Mouse (Mus musculus) cerebellum, adult (tissue): ENCODE data around the gene Lrrc17.

Source experiments
- ATAC-seq: cut with Nextera tagmentation; 2 replicates; pipeline ENCODE4 v1.9.2; 2017; ENCODE audit warnings: mild to moderate bottlenecking, moderate library complexity, mixed read lengths; ENCODE audit not compliant: insufficient number of reproducible peaks, low FRiP score, low TSS enrichment

Lrrc17 gene

DNA sequence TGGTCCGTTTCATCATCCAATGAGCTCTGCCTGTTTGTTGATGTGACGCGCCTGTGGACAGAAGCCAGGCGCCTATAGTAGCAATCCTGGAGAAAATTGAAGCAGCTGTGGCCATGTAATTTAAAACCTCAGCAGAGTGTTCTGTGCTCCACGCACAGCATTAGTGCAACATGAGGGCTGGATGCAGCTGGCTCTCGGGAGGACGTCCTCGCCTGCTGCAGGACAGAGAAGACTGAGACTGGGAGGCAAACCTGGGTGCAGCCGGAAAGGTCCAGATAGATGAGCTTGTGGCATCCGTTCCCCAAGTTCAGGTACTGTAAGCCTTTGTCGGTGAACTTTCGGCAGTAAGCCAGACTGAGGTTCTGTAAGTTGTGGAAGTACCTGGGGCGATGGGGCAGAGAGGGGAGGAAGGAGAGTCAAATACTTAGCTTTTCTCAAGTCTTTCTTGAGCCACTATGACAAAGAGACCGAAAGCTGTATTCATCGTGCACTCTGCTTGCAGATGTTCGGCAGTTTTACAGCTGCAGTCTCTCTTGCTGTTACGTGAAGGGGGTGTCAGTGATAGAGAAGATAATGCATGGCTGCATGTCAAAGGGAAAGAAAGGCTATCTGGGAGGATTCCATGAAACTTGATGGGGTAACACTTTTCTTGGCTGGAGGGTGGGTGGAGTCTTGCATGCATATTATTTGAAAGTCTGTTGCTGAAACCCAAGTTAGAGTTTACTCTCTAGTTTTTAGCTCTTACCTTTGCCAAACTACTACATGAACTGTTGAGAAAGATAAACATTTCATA lies at the start of gene Lrrc17:
TSS of gene Lrrc17 (plus strand) at position 151 of the 793 bp plus-strand sequence.
- no peak for ATAC-seq

- ATAC-seq = no peak
Measured at GRCm38 (mm10) chr5:21494781-21495180, 48.6 kb upstream of the Lrrc17 start.

- ATAC-seq = no peak
Measured at GRCm38 (mm10) chr5:21496321-21496720, 47.0 kb upstream of the Lrrc17 start.

GRCm38 (mm10) chr5:21496881-21497280 lies 46.5 kb upstream of the Lrrc17 start:
- ATAC-seq = no peak

GRCm38 (mm10) chr5:21498490-21498889 lies 44.9 kb upstream of the Lrrc17 start:
- ATAC-seq = no peak

- ATAC-seq = no peak
Measured at GRCm38 (mm10) chr5:21498925-21499324, 44.4 kb upstream of the Lrrc17 start.

- ATAC-seq = no peak
Measured at GRCm38 (mm10) chr5:21500133-21500532, 43.2 kb upstream of the Lrrc17 start.

DNA sequence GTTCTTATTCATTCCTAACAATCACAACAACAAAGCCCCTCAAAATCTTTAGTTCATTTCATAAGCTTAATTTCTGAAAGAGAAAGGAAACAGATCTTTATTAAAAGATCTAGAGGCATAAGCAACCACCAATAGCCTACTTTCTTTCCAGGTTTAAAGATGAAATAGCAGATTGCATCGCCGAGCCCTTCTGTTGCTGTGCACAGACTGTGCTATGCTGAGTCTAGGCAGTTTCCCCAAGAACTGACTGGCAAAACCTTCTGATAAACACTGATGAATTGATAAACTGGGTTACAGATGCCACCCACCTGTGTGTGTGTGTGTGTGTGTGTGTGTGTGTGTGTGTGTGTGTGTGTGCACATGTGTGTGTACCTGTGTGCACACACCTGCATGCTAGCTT lies 42.4 kb upstream of the Lrrc17 start:
- no peak for ATAC-seq

DNA sequence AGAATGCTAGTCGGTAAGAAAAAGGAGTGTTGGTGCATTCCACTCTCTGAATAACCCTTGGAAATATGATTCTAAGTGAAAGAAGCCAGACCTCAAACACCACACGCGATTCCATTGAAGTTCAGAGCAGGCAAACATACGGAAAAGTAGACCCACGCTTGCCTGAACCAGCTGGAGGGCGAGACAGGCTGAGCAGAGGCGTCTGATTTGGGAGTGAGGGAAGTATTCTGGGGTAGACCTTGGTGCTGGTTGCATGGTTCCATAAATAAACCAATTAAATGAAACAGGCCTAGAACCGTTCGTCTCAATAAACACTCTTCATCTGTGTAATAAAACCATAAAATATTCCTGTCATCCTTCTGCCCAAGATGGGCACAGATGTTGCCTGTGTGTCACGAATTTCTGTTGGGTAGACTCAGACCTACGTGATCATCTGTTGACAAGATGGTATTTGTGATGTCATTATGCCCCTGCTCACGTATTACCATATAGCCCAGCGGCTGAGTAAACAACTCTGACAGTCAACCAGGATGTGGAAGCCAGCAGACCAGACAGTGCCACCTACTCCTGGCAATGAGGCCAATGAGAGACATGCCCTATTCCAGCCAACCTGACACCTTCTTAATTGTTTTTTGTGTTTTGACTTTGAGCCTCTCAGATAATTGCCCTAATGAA lies 40.3 kb upstream of the Lrrc17 start:
- no peak for ATAC-seq

DNA sequence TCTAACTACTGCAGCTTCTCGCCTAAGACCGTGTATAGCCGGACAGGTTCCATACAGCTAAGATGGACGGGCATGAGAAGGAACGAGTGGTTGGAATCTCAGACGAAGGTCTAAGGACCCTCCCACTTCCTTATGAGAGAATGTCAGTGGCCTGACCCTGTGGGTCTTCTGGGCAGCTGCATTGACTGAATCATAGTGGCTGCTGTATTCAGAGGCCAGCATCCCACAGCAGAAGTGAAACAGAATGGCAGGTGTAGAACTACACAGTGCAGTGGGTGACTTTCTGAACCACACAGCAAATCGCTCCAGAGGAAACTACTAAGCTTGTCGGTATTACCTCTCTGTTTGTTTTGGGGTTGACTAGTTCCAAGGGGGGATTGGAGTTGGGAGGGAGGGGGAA lies 38.2 kb upstream of the Lrrc17 start:
- ATAC-seq = no peak

- no peak for ATAC-seq
Measured at GRCm38 (mm10) chr5:21506887-21507286, 36.5 kb upstream of the Lrrc17 start.

DNA sequence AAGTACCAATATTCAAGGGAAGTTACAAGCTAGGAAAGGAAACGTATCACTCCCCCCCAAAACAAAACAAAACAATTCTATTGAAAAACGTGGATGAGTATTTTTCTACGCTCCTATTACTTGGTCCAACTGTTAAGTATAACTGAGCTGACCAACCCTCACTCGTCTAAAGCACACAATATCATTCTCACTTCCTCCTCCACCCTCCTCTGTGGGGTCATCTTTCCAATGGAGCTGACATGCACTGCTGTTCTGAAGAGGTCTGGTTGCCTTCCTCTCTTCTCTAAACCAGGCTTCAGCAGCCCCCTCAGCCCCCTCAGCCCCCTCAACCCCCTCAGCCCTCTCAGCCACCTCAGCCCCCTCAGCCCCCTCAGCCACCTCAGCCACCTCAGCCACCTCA lies 33.6 kb upstream of the Lrrc17 start:
- no peak for ATAC-seq

DNA sequence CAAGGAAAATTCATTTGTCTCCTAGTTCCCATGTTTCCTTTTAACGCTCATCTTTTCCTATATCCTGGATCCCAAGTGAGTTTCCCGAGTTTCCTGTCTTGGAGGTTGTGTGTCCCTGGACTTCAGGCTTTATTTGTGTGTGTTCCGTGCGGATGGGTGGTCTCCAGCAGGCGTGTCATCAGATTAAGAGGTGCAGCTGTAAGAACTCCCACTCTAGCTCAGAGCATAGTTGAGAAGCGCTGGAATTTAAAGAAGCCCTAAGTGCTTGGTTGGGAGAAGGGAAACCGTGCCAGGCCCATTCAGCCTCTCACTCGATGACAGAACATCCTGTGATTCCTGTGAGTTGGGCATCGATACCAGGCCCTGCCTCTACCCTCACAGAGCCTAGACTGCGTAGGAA lies 30.0 kb upstream of the Lrrc17 start:
- no peak for ATAC-seq

GRCm38 (mm10) chr5:21517562-21517961 lies 25.8 kb upstream of the Lrrc17 start:
- no peak for ATAC-seq

- no peak for ATAC-seq
Measured at GRCm38 (mm10) chr5:21518207-21518606, 25.2 kb upstream of the Lrrc17 start.

- ATAC-seq = no peak
Measured at GRCm38 (mm10) chr5:21519166-21519565, 24.2 kb upstream of the Lrrc17 start.

DNA sequence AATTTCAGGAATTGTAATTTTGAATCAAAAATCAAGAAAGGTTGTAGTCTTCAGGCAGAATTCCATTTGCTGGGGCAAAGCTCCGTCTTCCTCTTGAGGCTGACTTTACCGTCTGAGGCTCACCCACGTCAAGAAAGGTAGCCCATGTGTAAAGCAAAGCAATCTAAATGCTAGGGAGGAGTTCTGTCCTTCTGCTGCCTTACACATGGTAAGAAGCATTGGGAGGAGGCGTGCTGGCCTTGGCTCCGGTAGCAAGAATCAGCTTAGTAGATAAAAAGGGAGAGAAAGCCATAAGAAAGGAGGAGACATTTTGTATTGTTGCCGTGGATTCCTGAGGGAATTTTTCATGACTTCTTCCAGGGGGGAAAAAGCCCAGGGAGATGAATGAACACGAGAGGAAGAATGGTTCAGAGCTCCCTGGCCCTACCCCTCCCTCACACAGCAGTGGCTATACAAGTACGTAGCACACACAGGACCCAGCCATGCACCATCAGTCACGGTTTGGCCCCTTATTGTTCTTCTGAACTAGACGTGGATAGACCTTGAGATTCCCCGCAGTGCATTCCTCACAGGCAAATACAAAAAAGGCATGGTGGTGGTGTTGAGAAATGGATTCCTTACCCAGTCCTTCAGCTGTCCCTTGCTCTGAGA lies 16.4 kb upstream of the Lrrc17 start:
- ATAC-seq = no peak

DNA sequence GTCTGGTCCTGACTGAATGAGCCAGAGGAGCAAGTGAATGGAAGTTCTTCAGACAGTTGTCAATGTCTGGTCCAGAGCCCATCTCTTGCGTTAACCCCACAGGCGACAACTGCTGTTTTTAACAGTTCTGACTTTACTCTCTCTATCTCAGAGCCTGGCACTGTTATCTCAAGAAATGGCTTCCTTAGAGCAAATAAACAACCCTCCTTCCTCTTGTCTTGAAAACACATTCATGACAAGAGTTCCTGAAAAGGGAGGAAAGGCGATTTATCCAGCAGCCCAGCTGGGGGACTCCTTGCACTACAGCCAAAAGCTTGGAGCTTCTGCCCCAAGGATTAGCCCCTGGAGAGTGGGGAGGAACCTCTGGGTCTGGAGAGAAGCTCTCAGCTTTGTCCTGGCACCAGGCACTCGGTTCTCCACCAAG lies 15.9 kb upstream of the Lrrc17 start:
- no peak for ATAC-seq

DNA sequence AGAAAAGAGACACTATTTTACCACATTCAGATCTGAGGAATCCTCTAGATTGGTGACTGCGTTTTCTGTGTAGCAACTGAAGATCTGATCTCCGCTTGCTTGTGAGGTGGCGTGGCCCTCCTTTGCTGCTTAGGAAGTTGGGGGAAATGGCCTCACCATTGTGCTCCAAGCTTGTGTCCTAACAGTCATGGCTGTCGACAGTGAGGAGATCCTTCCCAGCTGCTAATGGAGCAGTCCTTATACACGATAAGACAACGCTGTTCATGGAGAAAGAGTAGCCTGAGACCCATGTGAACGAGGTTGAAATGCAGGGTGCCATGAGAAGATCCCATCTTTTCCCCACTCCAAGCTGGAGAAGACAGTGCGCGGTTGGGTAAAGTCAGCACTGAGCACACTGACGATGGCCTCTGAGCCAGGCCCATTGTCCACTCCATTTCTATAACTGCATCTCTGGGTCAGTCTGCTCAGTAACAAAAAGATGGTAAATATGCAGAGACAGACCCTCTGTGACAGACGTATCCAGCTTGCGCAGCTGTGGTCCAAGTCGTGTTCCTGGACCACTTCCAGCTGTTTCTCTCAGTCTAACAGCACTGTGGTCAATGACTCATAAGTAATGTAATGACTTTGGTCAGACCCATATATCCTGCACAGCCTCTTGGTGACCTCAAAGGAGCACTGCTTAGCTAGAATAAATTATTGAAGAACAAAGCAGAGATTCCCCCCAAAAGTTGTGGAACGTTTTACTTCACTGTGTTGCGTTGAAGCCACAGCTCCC lies 15.1 kb upstream of the Lrrc17 start:
- no peak for ATAC-seq

GRCm38 (mm10) chr5:21529110-21529720 lies 14.1 kb upstream of the Lrrc17 start:
- no peak for ATAC-seq
